Mouse (Mus musculus): ENCODE measurements around the gene Arpc2. TPM values are rescaled to one million over a fixed set of nuclear protein-coding genes. Genes with fewer than 3 reads are reported as not detected.
A peak's percentile ranks its signal among the peaks of the same experiment; 100 is the strongest.

Gene Arpc2
- polyA plus RNA-seq, 1 experiment from 2014 or later: 413 TPM

MicroRNAs encoded within 50 kb of the gene (microRNA counts, 519-probe panel; counts per million panel counts)
- 2,006 counts per million, percentile 23 among the panel's probes with 10 or more counts for microRNA mmu-miR-1928

Small RNA genes within 50 kb of the gene (microRNA-seq; reads per million reads assigned to microRNA genes)
- not detected for gene Mir1928

Other genes with a start within 250 kb of the Arpc2 start
- gene Tns1, start 111.6 kb upstream of the Arpc2 start, polyA plus RNA-seq (2015; fragmentation: Nextera tagmentation; extraction: Ambion mirVana): 121 and 140 TPM in 2 replicates
- 0.43 and 0.49 TPM in 2 replicates for gene Rufy4, start 110.5 kb upstream of the Arpc2 start, polyA plus RNA-seq (2015; fragmentation: Nextera tagmentation; extraction: Ambion mirVana)
- 0.13 and 0.15 TPM in 2 replicates for gene Cxcr2, start 82.1 kb upstream of the Arpc2 start, polyA plus RNA-seq (2015; fragmentation: Nextera tagmentation; extraction: Ambion mirVana)
- not detected in 2 replicates for gene Cxcr1, start 41.5 kb upstream of the Arpc2 start, polyA plus RNA-seq (2015; fragmentation: Nextera tagmentation; extraction: Ambion mirVana)
- gene Gpbar1, start 42.5 kb downstream of the Arpc2 start, polyA plus RNA-seq (2015; fragmentation: Nextera tagmentation; extraction: Ambion mirVana): 0.13 and 0.34 TPM in 2 replicates
- 168 and 209 TPM in 2 replicates for gene Aamp, start 48.7 kb downstream of the Arpc2 start, polyA plus RNA-seq (2015; fragmentation: Nextera tagmentation; extraction: Ambion mirVana)
- gene Pnkd, start 48.8 kb downstream of the Arpc2 start, polyA plus RNA-seq (2015; fragmentation: Nextera tagmentation; extraction: Ambion mirVana): 276 and 288 TPM in 2 replicates
- 44.9 and 48.1 TPM in 2 replicates for gene Tmbim1, start 69.5 kb downstream of the Arpc2 start, polyA plus RNA-seq (2015; fragmentation: Nextera tagmentation; extraction: Ambion mirVana)
- gene Catip, start 126.0 kb downstream of the Arpc2 start, polyA plus RNA-seq (2015; fragmentation: Nextera tagmentation; extraction: Ambion mirVana): 0.38 and 0.39 TPM in 2 replicates
- 3.6 and 5.4 TPM in 2 replicates for gene Slc11a1, start 139.1 kb downstream of the Arpc2 start, polyA plus RNA-seq (2015; fragmentation: Nextera tagmentation; extraction: Ambion mirVana)
- gene Ctdsp1, start 155.4 kb downstream of the Arpc2 start, polyA plus RNA-seq (2015; fragmentation: Nextera tagmentation; extraction: Ambion mirVana): 55.1 and 68.5 TPM in 2 replicates
- 0.26 and 0.38 TPM in 2 replicates for gene Vil1, start 173.3 kb downstream of the Arpc2 start, polyA plus RNA-seq (2015; fragmentation: Nextera tagmentation; extraction: Ambion mirVana)

Data from heart, embryonic 15.5 days (tissue).